Comparison of ENCODE assay signal across 17 mouse cellular contexts in genomic region chr12:108634031-108634430, GRCm38 (mm10).
"Had no signal": no experiment of that assay in that cellular context is flagged by ENCODE, and none has a peak within 500 bp of the region (broad histone marks: within the 10 kb centered on the region; RNA-seq: fewer than 3 reads in every experiment).

No protein-coding gene starts in this region.

- H3K36me3 ChIP-seq: liver, embryonic 12.5 days; stomach, embryonic 15.5 days had no signal

- ATAC-seq: liver, embryonic 12.5 days; lung, postnatal 0 days; midbrain, embryonic 16.5 days had no signal

- H3K4me3 ChIP-seq: layer of hippocampus, adult 2 months; left cerebral cortex, adult 2 months; limb, embryonic 10.5 days; liver, embryonic 12.5 days; megakaryocyte, embryonic 14.5 days; midbrain, embryonic 12.5 days; neural tube, embryonic 15.5 days; stomach, embryonic 15.5 days had no signal

- DNase-seq: kidney, adult 11 months; kidney, adult 9 months; kidney, postnatal 36 days; lung, postnatal 36 days; right cerebral cortex, adult 18-20 months; right cerebral cortex, postnatal 25 days had no signal

- H3K27me3 ChIP-seq: liver, embryonic 12.5 days; midbrain, embryonic 12.5 days; neural tube, embryonic 15.5 days; stomach, embryonic 15.5 days had no signal

- H3K27ac ChIP-seq: kidney, postnatal 0 days; left cerebral cortex, adult 2 months; limb, embryonic 10.5 days; liver, embryonic 12.5 days; midbrain, embryonic 12.5 days; neural tube, embryonic 15.5 days; stomach, embryonic 15.5 days had no signal

- H3K4me1 ChIP-seq: midbrain, embryonic 12.5 days; neural tube, embryonic 15.5 days had no signal
